Mouse (Mus musculus) thymus, postnatal 36 days (tissue): ENCODE data around the gene Plekha8.

Source experiments
- DNase-seq, 2 experiments: peaks; one replicate each; pipeline ENCODE4 v3.0.0; 2022; ENCODE audit warnings: mixed read lengths in 2 of 2

Plekha8 gene

GRCm38 (mm10) chr6:54657861-54658260 is 63.0 kb downstream of the Plekha8 start:
- no peak for DNase-seq

GRCm38 (mm10) chr6:54669868-54670267 is 75.0 kb downstream of the Plekha8 start:
- DNase-seq = no peak

- DNase-seq = no peak
Measured at GRCm38 (mm10) chr6:54672901-54673300, 78.0 kb downstream of the Plekha8 start.

- DNase-seq = no peak
Measured at GRCm38 (mm10) chr6:54679686-54680085, 84.8 kb downstream of the Plekha8 start.

GRCm38 (mm10) chr6:54680891-54681745 is 86.2 kb downstream of the Plekha8 start, which contains the start of gene Mturn:
Gene Mturn (plus strand): TSS chr6:54681624.
- DNase-seq = peak; percentile 100

- DNase-seq = no peak
Measured at GRCm38 (mm10) chr6:54681746-54682428, 87.0 kb downstream of the Plekha8 start.

- no peak for DNase-seq
Measured at GRCm38 (mm10) chr6:54684085-54684484, 89.2 kb downstream of the Plekha8 start.

- peak; percentile 16 to 39 for DNase-seq
Measured at GRCm38 (mm10) chr6:54685103-54685502, 90.2 kb downstream of the Plekha8 start.

- DNase-seq = no peak
Measured at GRCm38 (mm10) chr6:54685716-54686395, 90.9 kb downstream of the Plekha8 start.

- DNase-seq = no peak
Measured at GRCm38 (mm10) chr6:54686946-54687737, 92.2 kb downstream of the Plekha8 start.

GRCm38 (mm10) chr6:54688467-54689323 is 93.8 kb downstream of the Plekha8 start:
- no peak for DNase-seq

GRCm38 (mm10) chr6:54689686-54690085 is 94.8 kb downstream of the Plekha8 start:
- no peak for DNase-seq

- DNase-seq = no peak
Measured at GRCm38 (mm10) chr6:54690838-54691237, 95.9 kb downstream of the Plekha8 start.

- no peak for DNase-seq
Measured at GRCm38 (mm10) chr6:54691368-54692116, 96.6 kb downstream of the Plekha8 start.

GRCm38 (mm10) chr6:54692201-54692600 is 97.3 kb downstream of the Plekha8 start:
- DNase-seq = no peak

- no peak for DNase-seq
Measured at GRCm38 (mm10) chr6:54693286-54693685, 98.4 kb downstream of the Plekha8 start.
